Mouse (Mus musculus): ENCODE data around the gene Ube2q2. TPM values are rescaled to one million over a fixed set of nuclear protein-coding genes. Genes with fewer than 3 reads are reported as not detected.
A peak's percentile ranks its signal among the peaks of the same experiment; 100 is the strongest.
"Not testable (repeated sequence)": the region's sequence is repeated elsewhere in the genome, so short reads cannot be mapped to it uniquely, and the experiment has no call there.

Ube2q2 gene
- 10 to 100 TPM; 29.2 to 31.4 TPM for total RNA-seq (2021)

GRCm38 (mm10) chr9:55148854-55149498 lies at the start of gene Ube2q2:
Gene Ube2q2 (plus strand): TSS chr9:55148854.
- DNase-seq: peak; percentile 76

GRCm38 (mm10) chr9:55101117-55101516 lies 47.5 kb upstream of the Ube2q2 start:
- no peak for DNase-seq

GRCm38 (mm10) chr9:55102186-55102835 lies 46.3 kb upstream of the Ube2q2 start:
- no peak for DNase-seq

- no peak for DNase-seq
Observed at GRCm38 (mm10) chr9:55102931-55103630, 45.6 kb upstream of the Ube2q2 start.

- peak; percentile 91 for DNase-seq
Observed at GRCm38 (mm10) chr9:55110059-55110834, 38.4 kb upstream of the Ube2q2 start.

GRCm38 (mm10) chr9:55110835-55111217 lies 37.8 kb upstream of the Ube2q2 start:
- not testable (repeated sequence) for DNase-seq

- no peak for DNase-seq
Observed at GRCm38 (mm10) chr9:55114752-55115151, 33.9 kb upstream of the Ube2q2 start.

- no peak for DNase-seq
Observed at GRCm38 (mm10) chr9:55117293-55118055, 31.2 kb upstream of the Ube2q2 start.

- DNase-seq: no peak
Observed at GRCm38 (mm10) chr9:55122586-55122985, 26.1 kb upstream of the Ube2q2 start.

- no peak for DNase-seq
Observed at GRCm38 (mm10) chr9:55125735-55126134, 22.9 kb upstream of the Ube2q2 start.

- DNase-seq: no peak
Observed at GRCm38 (mm10) chr9:55126295-55126694, 22.4 kb upstream of the Ube2q2 start.

GRCm38 (mm10) chr9:55131851-55132250 lies 16.8 kb upstream of the Ube2q2 start:
- no peak for DNase-seq

- DNase-seq: peak; percentile 18
Observed at GRCm38 (mm10) chr9:55136576-55136975, 12.1 kb upstream of the Ube2q2 start.

- DNase-seq: no peak
Observed at GRCm38 (mm10) chr9:55137112-55137511, 11.5 kb upstream of the Ube2q2 start.

GRCm38 (mm10) chr9:55139958-55140357 lies 8.7 kb upstream of the Ube2q2 start:
- DNase-seq: peak; percentile 48

GRCm38 (mm10) chr9:55149499-55150278 lies 1.0 kb downstream of the Ube2q2 start:
- DNase-seq: peak; percentile 57

GRCm38 (mm10) chr9:55150279-55150726 lies 1.6 kb downstream of the Ube2q2 start:
- DNase-seq: peak; percentile 11

- peak; percentile 26 for DNase-seq
Observed at GRCm38 (mm10) chr9:55151096-55151495, 2.4 kb downstream of the Ube2q2 start.

- DNase-seq: no peak
Observed at GRCm38 (mm10) chr9:55152935-55153334, 4.3 kb downstream of the Ube2q2 start.

GRCm38 (mm10) chr9:55170655-55171412 lies 22.2 kb downstream of the Ube2q2 start:
- no peak for DNase-seq
